Mouse (Mus musculus) adrenal gland, adult 8-10 months (tissue): ENCODE measurements around the gene 9930021J03Rik. TPM values are rescaled to one million over a fixed set of nuclear protein-coding genes. Genes with fewer than 3 reads are reported as not detected.

Source experiments
- DNase-seq: peaks from one replicate; pipeline ENCODE4 v3.0.0; 2022
- total RNA-seq, 4 experiments: library from RNA; stranded (reverse); gene quantifications; 2 replicates each; pipeline ENCODE4 v1.2.4; 2022

Gene 9930021J03Rik
- total RNA-seq: 10 to 100 TPM; 14.8 to 20.4 (median 16.8) TPM

- peak; percentile 97 for DNase-seq
Measured at GRCm38 (mm10) chr19:29805917-29806785, at the start of gene 9930021J03Rik. Gene 9930021J03Rik (minus strand): TSS chr19:29805989.

- no peak for DNase-seq
Measured at GRCm38 (mm10) chr19:29853711-29854110, 47.9 kb upstream of the 9930021J03Rik start.

- DNase-seq: no peak
Measured at GRCm38 (mm10) chr19:29851036-29851690, 45.4 kb upstream of the 9930021J03Rik start.

GRCm38 (mm10) chr19:29849924-29850551 lies 44.2 kb upstream of the 9930021J03Rik start:
- no peak for DNase-seq

GRCm38 (mm10) chr19:29844036-29844661 lies 38.4 kb upstream of the 9930021J03Rik start:
- no peak for DNase-seq

- no peak for DNase-seq
Measured at GRCm38 (mm10) chr19:29843641-29844035, 37.8 kb upstream of the 9930021J03Rik start.

GRCm38 (mm10) chr19:29842973-29843372 lies 37.2 kb upstream of the 9930021J03Rik start:
- DNase-seq: no peak

GRCm38 (mm10) chr19:29840642-29841041 lies 34.9 kb upstream of the 9930021J03Rik start:
- no peak for DNase-seq

GRCm38 (mm10) chr19:29838636-29839135 lies 32.9 kb upstream of the 9930021J03Rik start:
- DNase-seq: peak; percentile 44

GRCm38 (mm10) chr19:29838171-29838570 lies 32.4 kb upstream of the 9930021J03Rik start:
- DNase-seq: no peak

GRCm38 (mm10) chr19:29835364-29836034 lies 29.7 kb upstream of the 9930021J03Rik start:
- no peak for DNase-seq

GRCm38 (mm10) chr19:29830911-29831310 lies 25.1 kb upstream of the 9930021J03Rik start:
- no peak for DNase-seq

- DNase-seq: no peak
Measured at GRCm38 (mm10) chr19:29828558-29828957, 22.8 kb upstream of the 9930021J03Rik start.

GRCm38 (mm10) chr19:29826686-29827085 lies 20.9 kb upstream of the 9930021J03Rik start:
- DNase-seq: no peak

- no peak for DNase-seq
Measured at GRCm38 (mm10) chr19:29825003-29825402, 19.2 kb upstream of the 9930021J03Rik start.

GRCm38 (mm10) chr19:29824034-29824700 lies 18.4 kb upstream of the 9930021J03Rik start:
- DNase-seq: no peak

GRCm38 (mm10) chr19:29823456-29824010 lies 17.7 kb upstream of the 9930021J03Rik start:
- DNase-seq: no peak

- no peak for DNase-seq
Measured at GRCm38 (mm10) chr19:29820966-29821365, 15.2 kb upstream of the 9930021J03Rik start.

GRCm38 (mm10) chr19:29812581-29813460 lies 7.0 kb upstream of the 9930021J03Rik start, which contains the start of gene Ranbp6:
Gene Ranbp6 (minus strand): TSS chr19:29812974.
- peak; percentile 85 for DNase-seq

GRCm38 (mm10) chr19:29810022-29810421 lies 4.2 kb upstream of the 9930021J03Rik start:
- no peak for DNase-seq
